Mouse (Mus musculus): Measurements from ENCODE around the gene Pcbp4.
"Not testable (repeated sequence)": the region's sequence is repeated elsewhere in the genome, so short reads cannot be mapped to it uniquely, and the experiment has no call there.

The Pcbp4 gene

DNA sequence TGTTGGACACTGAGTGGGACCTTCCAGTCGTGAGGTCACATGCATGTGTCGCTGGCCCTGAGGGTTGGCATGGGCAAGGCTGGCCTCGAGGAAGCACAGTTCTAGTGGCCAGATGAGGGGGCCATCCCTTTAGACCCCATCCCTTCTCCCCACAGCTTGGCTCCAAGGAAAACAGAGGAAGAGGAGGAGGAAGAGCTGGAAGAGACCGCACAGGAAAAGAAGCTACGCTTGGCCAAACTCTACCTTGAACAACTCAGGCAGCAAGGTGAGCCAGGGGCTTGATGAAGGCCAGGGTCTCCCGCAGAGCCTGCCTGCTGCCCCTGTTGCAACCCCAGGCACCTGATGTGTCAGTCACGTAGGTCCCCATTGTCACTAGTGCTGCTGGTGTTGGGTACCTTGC lies 27.4 kb downstream of the Pcbp4 start:
- DNase-seq (ENCODE audit: extremely low spot score, low spot score): no peak

DNA sequence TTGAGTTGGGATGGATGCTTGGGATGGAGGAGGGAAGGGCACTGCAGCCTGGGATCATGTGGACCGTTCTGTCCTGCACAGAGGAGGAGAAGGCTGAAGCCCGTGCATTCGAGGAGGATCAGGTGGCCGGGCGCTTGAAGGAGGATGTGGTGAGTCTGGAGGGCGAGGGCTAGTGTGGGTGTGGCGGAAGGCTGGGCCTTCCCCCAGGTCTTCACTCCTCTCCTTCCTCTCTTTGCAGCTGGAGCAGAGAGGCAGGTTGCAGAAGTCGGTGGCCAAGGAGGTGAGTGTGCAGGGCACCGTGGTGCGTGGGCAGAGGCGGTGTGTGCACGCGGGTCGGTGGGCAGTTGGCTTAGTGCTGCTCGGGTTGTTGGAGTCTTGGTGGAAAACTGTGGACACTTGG lies 28.0 kb downstream of the Pcbp4 start:
- no peak for DNase-seq (ENCODE audit: extremely low spot score, low spot score)

DNA sequence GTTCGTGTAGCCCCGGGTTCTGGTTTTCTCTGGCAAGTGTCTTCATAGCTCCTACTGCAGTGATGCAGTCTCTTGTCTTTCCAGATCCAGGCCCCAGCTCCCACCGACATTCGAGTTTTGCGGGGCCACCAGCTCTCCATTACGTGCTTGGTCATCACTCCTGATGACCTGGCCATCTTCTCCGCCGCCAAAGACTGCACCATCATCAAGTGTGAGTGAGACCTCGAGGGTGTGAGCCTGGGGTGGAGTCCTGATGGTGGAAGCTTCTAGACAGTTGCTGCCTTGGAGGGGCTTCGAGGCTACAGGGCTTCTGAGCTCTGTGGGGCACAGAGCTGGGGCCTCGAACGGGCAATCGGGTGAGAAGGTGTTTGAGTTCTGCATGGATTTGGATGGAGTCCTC lies 28.6 kb downstream of the Pcbp4 start:
- DNase-seq (ENCODE audit: extremely low spot score, low spot score): no peak

DNA sequence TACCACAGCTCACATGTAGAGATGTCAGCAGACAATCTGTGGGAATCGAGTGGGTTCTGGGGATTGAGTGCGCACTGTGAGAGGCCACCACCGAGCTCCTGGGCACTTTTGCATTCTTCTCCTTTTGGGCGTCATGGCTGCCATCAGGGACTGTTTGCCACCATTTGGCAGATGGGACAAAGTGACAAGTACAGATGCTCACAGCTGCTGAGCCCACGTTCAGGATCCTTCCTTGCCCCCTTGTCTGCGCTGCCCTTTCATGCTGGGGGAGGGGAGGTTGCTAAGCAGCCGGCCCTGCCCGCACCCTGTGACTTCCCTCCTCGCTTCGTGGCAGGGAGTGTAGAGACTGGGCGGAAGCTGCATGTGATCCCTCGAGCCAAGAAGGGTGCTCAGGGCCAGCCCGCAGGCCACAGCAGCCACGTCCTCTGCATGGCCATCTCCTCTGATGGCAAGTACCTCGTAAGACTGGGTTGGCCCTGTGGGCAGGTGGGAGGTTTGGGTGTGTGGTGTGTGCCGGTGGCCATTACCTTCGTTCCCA lies 29.6 kb downstream of the Pcbp4 start:
- DNase-seq (ENCODE audit: extremely low spot score, low spot score): no peak

DNA sequence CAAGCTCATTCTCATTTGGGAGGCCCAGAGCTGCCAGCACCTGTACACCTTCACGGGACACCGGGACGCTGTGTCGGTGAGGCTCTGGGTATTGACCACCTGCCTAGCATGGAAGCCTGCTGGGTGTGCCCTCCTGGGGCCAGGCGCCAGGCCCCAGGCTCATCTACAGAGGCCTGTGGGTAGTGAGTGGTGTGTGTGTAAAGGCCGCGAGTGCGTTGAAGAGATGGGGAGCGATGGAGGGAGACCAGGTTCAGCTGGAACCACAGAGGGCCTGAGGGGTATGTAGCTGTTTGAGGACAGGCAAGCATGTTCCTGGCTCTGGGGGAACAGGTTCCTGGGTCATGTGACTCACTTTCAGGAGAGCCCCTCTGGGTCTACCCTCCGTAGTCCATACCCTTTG lies 30.0 kb downstream of the Pcbp4 start:
- no peak for DNase-seq (ENCODE audit: extremely low spot score, low spot score)

DNA sequence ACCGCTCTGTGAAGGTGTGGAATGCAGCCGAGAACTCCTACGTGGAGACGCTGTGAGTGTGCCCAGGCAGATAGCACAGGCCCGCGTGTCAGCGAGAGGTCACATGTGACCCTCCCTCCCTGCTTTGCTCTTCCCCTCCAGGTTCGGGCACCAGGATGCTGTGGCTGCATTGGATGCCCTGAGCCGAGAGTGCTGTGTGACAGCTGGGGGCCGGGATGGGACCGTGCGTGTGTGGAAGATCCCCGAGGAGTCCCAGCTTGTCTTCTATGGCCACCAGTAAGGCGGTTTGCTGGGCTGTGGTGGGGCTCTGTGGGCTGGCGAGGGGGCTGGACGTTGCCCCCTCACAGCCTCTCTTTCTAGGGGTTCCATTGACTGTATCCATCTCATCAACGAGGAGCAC lies 30.5 kb downstream of the Pcbp4 start:
- DNase-seq (ENCODE audit: extremely low spot score, low spot score): no peak

DNA sequence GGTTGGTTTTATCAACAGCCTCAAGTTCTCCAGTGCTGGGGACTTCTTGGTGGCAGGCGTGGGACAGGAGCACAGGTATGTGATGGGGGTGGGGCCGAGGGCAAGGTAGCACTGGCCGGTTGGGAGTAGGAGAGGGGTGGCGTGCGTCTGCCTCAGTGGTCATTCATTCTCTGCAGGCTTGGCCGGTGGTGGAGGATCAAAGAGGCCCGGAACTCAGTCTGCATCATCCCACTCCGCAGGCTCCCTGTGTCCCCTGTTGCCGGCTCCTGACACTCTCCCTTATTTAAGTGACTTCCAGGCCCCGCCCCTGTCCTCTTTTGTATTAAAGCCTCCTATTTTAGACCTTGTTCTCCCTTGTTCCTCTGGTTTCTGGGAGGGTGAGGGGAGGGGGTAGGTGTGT lies 32.0 kb downstream of the Pcbp4 start:
- DNase-seq (ENCODE audit: extremely low spot score, low spot score): no peak

DNA sequence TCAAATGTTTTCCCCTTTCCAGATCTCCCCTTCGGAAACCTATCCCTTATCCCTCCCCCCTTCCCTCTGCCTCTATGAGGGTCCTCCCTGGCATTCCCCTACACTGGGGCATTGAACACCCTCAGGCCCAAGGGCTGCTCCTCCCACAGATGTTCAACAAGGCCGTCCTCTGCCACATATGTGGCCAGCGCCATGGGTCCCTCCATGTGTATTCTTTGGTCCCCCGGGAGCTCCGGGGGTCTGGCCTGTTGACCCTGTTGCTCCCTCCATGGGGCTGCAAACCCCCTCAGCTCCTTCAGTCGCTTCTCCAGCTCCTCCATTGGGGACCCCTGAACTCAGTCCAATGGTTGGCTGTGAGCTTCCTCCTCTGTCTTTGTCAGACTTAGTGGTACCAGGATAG lies 34.5 kb downstream of the Pcbp4 start:
- DNase-seq (ENCODE audit: extremely low spot score, low spot score): not testable (repeated sequence)

DNA sequence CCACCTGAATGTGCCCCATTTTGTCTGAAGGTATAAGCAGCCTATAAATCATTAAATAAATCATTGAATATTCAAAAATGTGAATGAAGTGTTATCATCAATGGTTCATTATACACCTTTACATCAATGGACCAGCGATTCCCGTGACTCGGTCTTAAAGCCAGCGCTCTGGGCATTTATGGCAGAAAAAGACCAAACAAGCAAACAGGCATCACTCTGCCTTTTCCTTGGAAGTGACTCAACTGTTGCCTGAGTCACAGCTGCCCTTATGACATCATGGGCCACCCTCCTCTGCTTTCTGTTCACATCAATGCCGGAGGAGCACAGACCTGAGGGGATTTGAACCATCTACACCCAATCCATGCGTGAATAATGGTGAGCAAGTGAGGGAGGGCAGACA lies 46.6 kb downstream of the Pcbp4 start, which contains the start of gene Iqcf1:
TSS of gene Iqcf1 (plus strand) at position 301 of the 400 bp plus-strand sequence.
- no peak for DNase-seq (ENCODE audit: extremely low spot score, low spot score)

DNA sequence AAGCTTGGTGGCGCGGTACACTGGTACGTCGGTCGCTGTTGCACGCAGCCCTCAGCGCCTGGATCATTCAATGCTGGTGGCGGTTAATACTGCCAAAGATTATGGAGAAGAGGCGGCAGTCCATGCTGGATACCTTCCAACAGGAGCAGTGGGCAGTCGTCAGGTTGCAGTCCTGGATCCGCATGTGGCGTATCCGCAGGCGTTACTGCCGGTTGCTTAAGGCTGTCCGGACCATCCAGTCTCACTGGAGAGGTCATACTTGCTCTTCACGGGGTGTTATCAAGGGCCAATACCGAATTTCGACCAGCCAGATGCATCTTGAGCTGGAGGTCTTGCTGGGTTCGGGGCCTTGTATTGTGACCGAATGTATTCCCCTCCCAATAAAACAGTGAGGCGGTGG lies 48.8 kb downstream of the Pcbp4 start:
- DNase-seq (ENCODE audit: extremely low spot score, low spot score): no peak

DNA sequence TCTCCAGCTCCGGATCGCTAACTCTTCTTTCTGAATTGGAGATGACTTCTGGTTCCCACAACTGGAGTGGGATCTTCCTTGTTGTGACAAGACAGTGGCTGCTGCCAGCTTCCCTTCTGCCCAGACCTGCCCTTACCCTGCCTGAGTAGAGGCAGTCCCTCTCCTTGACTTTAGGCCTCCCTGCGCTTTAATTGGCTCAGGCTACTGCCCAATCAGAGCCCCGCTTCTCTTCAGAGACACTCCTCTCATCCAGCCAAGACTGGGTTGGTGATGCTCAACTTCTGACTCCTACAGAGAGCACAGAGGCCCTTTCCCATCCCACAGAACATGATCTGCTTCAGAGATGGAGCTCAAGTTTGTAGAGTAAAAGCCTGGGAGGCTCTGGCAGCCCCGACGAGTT lies 51.2 kb downstream of the Pcbp4 start:
- no peak for DNase-seq (ENCODE audit: extremely low spot score, low spot score)

DNA sequence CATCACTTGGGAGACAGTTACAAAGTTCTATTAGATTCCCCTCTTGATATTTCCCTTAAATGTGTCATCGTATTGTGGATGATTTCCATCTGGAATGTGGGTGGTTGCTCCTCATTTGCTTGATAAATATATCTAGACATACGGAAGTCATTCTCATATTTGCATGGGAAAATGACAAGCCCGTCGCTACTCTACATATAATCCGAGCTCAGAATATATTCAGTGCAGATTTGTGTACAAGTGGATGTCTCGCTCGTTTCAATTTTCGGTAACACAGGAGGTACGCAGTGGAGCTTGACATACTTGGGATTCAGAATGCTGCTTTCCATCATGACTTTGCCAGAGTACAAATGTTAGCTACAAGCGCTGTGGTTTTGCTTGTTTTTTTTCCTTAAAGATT lies 56.3 kb downstream of the Pcbp4 start:
- no peak for DNase-seq (ENCODE audit: extremely low spot score, low spot score)

DNA sequence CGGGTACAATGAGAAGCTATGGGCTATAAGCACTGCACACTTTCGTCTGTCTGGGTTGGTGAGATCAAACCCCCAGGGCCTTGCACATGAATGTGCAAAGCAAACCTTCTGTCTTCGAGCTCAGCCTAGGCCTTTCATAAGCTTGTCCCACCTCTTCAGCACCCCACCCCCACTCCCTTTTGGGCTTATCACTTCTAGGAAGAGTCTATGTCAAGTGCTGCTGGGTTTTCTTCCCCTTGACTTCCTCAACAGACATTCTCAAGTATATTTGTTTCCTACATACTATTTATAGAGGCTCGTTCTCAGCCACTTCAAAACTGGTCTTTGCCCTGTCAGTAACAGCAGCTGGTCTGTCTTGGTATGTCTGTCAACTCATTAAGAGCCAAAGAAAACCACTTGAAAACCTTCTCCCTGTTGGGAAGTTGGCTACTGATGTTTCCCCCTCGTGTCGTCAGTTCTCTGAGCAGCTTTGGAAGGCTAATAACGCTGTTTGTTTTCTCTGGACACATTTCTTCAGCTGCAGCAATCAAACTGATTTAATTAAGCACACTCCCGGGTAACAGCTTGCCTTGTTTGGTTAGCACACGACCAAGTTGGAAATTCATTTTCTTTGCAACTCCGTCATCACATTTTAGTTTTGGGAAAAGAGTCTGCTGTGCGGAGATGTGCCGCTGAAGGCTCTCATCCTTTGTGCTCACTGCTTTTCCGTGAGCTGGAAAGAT lies 59.8 kb downstream of the Pcbp4 start:
- no peak for DNase-seq (ENCODE audit: extremely low spot score, low spot score)

DNA sequence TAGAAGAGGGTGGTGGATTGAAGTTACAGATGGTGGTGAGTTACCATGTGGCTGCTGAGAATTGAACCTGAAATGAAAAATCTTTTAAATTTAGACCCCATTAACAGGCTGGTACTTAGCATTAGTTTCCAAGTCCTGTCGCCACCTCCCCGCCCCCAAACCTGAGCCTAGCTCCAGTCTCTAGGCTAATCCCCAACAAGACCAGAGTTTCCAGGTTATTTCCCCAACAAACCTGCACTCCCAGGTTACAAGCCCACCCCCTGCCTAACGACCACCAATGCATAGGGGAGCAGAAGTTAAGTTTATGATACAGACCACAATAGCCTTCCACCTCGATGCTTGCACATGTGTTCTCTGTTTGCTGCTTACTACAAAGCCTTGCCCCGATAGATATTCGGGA lies 60.5 kb downstream of the Pcbp4 start:
- no peak for DNase-seq (ENCODE audit: extremely low spot score, low spot score)
